Mouse (Mus musculus): ENCODE measurements at regions not wholly inside any gene's neighbourhood (a gene's known extent, or its start where the extent isn't known, plus 50 kb on each side); places are given as distances from the start of the nearest gene placed in this dataset.
A peak's percentile ranks its signal among the peaks of the same experiment; 100 is the strongest.

- peak; percentile 40 for DNase-seq (ENCODE audit: low read depth)
- no peak for TF ChIP-seq CTCF (IDR thresholded peaks at IDR 0.05; ENCODE audit: borderline replicate concordance, extremely low read depth, insufficient read depth, insufficient read length)
- no peak for TF ChIP-seq POLR2A (IDR thresholded peaks at IDR 0.05; ENCODE audit: borderline replicate concordance, extremely low read depth, insufficient read depth, insufficient read length, poor library complexity, severe bottlenecking)
Measured at GRCm38 (mm10) chr1:142838663-142839062, 801.8 kb upstream of the B3galt2 start.

- DNase-seq (ENCODE audit: low read depth) = no peak
- TF ChIP-seq POLR2A (IDR thresholded peaks at IDR 0.05; ENCODE audit: borderline replicate concordance, extremely low read depth, insufficient read depth, insufficient read length, poor library complexity, severe bottlenecking) = no peak
- no peak for TF ChIP-seq CTCF (IDR thresholded peaks at IDR 0.05; ENCODE audit: borderline replicate concordance, extremely low read depth, insufficient read depth, insufficient read length)
Measured at GRCm38 (mm10) chr1:142867024-142867700, 773.3 kb upstream of the B3galt2 start.

DNA sequence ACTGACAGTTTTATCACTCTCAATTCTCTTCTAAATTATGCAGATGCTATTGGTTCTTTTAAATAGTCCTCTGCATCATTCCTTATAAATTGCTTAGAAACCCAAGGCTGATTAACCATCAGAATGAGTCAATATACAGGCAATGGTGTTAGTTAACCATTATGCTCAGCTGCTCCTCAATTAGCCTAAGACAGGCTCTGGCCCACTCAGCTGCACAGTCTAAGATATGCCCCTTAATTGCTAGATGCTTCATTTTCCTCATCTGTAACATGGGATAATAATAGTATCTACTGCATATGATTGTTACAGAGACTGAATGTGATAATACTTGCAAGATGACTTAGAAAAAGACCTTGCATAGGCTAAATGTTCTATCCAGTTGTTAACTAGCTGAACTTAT lies 748.6 kb upstream of the B3galt2 start:
- TF ChIP-seq POLR2A (IDR thresholded peaks at IDR 0.05; ENCODE audit: borderline replicate concordance, extremely low read depth, insufficient read depth, insufficient read length, poor library complexity, severe bottlenecking) = no peak
- TF ChIP-seq CTCF (IDR thresholded peaks at IDR 0.05; ENCODE audit: borderline replicate concordance, extremely low read depth, insufficient read depth, insufficient read length) = no peak
- DNase-seq (ENCODE audit: low read depth) = peak; percentile 10

GRCm38 (mm10) chr1:142893156-142893555 lies 747.3 kb upstream of the B3galt2 start:
- TF ChIP-seq CTCF (IDR thresholded peaks at IDR 0.05; ENCODE audit: borderline replicate concordance, extremely low read depth, insufficient read depth, insufficient read length) (no peak), POLR2A (IDR thresholded peaks at IDR 0.05; ENCODE audit: borderline replicate concordance, extremely low read depth, insufficient read depth, insufficient read length, poor library complexity, severe bottlenecking) (no peak)
- no peak for DNase-seq (ENCODE audit: low read depth)

DNA sequence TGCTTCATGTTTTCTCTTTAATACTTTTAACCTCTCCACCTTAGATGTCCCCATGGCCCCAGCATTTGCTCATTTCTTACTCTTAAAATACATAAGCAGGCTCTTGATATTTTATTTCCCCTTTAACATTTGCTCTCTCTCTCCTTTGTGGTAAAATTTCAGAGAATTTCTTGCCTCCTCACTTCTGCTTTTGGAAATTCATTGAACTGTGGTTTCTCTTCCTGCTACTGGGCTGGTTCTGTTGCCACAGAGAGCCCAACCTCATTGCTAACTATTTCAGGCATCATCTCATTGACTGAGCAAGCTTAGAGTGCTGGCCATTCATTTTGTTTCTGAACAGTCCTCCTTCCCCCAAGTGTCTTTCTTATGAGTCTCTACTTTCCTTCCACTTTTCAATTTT lies 746.3 kb upstream of the B3galt2 start:
- no peak for TF ChIP-seq POLR2A (IDR thresholded peaks at IDR 0.05; ENCODE audit: borderline replicate concordance, extremely low read depth, insufficient read depth, insufficient read length, poor library complexity, severe bottlenecking)
- no peak for TF ChIP-seq CTCF (IDR thresholded peaks at IDR 0.05; ENCODE audit: borderline replicate concordance, extremely low read depth, insufficient read depth, insufficient read length)
- DNase-seq (ENCODE audit: low read depth) = no peak

DNA sequence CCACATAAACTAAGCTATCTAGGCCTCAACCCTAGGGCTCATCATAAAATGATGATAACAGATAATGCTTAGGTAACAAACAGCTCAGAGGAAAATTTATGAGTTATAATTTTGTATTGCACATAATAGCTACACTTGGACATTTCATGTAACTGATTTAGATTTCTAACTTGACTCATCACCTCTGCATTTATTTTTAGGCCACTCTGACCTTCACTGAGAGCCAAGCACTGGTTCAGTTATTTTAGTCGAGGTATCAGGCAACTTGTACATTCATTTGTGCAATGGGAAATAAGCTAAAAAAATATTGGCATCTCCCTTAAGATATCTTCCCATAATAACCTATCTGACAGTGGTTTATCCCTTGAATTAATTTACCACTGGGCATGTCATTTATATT lies 745.4 kb upstream of the B3galt2 start:
- no peak for DNase-seq (ENCODE audit: low read depth)
- TF ChIP-seq CTCF (IDR thresholded peaks at IDR 0.05; ENCODE audit: borderline replicate concordance, extremely low read depth, insufficient read depth, insufficient read length) = no peak
- TF ChIP-seq POLR2A (IDR thresholded peaks at IDR 0.05; ENCODE audit: borderline replicate concordance, extremely low read depth, insufficient read depth, insufficient read length, poor library complexity, severe bottlenecking) = no peak

DNA sequence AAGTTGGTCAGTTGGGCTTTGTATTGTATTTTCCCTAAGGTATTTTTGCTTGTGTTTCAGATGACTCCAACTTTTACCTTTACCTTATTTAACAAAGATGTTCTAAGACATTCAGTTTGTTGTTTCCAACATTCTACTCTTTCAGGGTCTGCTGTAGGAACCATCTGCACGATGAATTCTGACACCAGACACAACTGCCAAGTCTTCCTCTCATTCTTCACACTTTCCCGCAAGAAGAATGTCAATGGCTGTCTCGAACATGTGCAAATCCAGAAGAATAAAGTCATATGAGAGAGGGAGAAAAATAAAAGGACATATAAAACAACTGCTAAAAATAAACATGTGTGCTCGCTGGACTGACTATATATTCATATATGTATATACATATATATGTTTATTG lies 730.6 kb upstream of the B3galt2 start:
- TF ChIP-seq POLR2A (IDR thresholded peaks at IDR 0.05; ENCODE audit: borderline replicate concordance, extremely low read depth, insufficient read depth, insufficient read length, poor library complexity, severe bottlenecking) (no peak), CTCF (IDR thresholded peaks at IDR 0.05; ENCODE audit: borderline replicate concordance, extremely low read depth, insufficient read depth, insufficient read length) (no peak)
- no peak for DNase-seq (ENCODE audit: low read depth)

- no peak for TF ChIP-seq POLR2A (IDR thresholded peaks at IDR 0.05; ENCODE audit: borderline replicate concordance, extremely low read depth, insufficient read depth, insufficient read length, poor library complexity, severe bottlenecking)
- TF ChIP-seq CTCF (IDR thresholded peaks at IDR 0.05; ENCODE audit: borderline replicate concordance, extremely low read depth, insufficient read depth, insufficient read length) = no peak
- no peak for DNase-seq (ENCODE audit: low read depth)
Measured at GRCm38 (mm10) chr1:142956686-142957085, 683.8 kb upstream of the B3galt2 start.

- TF ChIP-seq POLR2A (IDR thresholded peaks at IDR 0.05; ENCODE audit: borderline replicate concordance, extremely low read depth, insufficient read depth, insufficient read length, poor library complexity, severe bottlenecking) = no peak
- no peak for DNase-seq (ENCODE audit: low read depth)
Measured at GRCm38 (mm10) chr1:142971475-142971874, 669.0 kb upstream of the B3galt2 start.

GRCm38 (mm10) chr1:142973387-142973786 lies 667.1 kb upstream of the B3galt2 start:
- TF ChIP-seq CTCF (IDR thresholded peaks at IDR 0.05; ENCODE audit: borderline replicate concordance, extremely low read depth, insufficient read depth, insufficient read length) = no peak
- TF ChIP-seq POLR2A (IDR thresholded peaks at IDR 0.05; ENCODE audit: borderline replicate concordance, extremely low read depth, insufficient read depth, insufficient read length, poor library complexity, severe bottlenecking) = no peak
- no peak for DNase-seq (ENCODE audit: low read depth)

DNA sequence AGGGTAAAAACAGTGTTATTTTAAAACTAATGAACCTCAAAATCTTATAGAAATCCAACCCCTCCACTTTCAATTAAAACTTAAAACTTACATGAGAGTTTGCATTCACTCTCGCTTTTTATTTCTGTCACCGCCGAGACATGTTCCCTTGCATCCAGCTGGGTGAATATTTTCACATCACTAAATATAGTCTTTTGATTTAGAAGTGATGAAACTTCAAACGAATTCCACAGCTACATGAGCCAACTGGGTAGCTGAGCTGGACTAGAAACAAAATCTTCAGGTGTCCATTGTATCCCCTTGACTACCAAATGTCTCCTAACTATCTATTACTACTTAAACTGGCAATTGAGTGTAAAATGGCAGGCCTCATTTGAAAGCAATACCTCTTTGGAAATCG lies 657.5 kb upstream of the B3galt2 start:
- no peak for TF ChIP-seq CTCF (IDR thresholded peaks at IDR 0.05; ENCODE audit: borderline replicate concordance, extremely low read depth, insufficient read depth, insufficient read length)
- no peak for TF ChIP-seq POLR2A (IDR thresholded peaks at IDR 0.05; ENCODE audit: borderline replicate concordance, extremely low read depth, insufficient read depth, insufficient read length, poor library complexity, severe bottlenecking)
- no peak for DNase-seq (ENCODE audit: low read depth)

DNA sequence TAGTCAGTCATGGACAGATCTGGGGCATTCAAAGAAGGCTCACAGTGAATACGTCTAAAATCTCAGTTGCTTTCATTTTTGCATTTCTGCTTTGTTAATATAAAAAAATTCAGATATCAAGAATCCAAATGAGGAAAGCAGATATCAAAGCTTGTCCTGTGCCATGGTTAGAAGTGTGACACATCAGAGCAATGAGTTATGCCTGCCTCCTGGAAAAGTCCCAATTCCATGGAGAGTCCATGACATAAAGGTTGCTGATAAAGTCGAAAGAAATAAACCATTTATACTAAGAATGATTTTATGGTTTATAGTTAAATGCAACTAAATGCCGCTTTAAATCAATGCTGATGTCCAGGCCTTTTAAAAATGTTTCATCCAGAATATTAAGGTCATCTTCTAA lies 656.8 kb upstream of the B3galt2 start:
- no peak for DNase-seq (ENCODE audit: low read depth)
- no peak for TF ChIP-seq POLR2A (IDR thresholded peaks at IDR 0.05; ENCODE audit: borderline replicate concordance, extremely low read depth, insufficient read depth, insufficient read length, poor library complexity, severe bottlenecking)
- no peak for TF ChIP-seq CTCF (IDR thresholded peaks at IDR 0.05; ENCODE audit: borderline replicate concordance, extremely low read depth, insufficient read depth, insufficient read length)
